Mouse (Mus musculus) olfactory bulb, adult 2 months (tissue): Measurements from ENCODE around the gene Spock1. TPM values are rescaled to one million over a fixed set of nuclear protein-coding genes. Genes with fewer than 3 reads are reported as not detected.

Experiments used
- H3K27ac ChIP-seq: fragments of 200-500 bp; 2 replicates; pipeline ENCODE4 v1.5.1; 2012; ENCODE audit warnings: low read depth, low read length; ENCODE audit not compliant: insufficient read depth
- H3K4me1 ChIP-seq: fragments of 200-500 bp; 2 replicates; pipeline ENCODE4 v1.6.1; 2012; ENCODE audit warnings: low read length; ENCODE audit not compliant: control insufficient read depth, insufficient read depth
- H3K4me3 ChIP-seq: fragments of 200-500 bp; 2 replicates; pipeline ENCODE4 v1.5.1; 2012; ENCODE audit warnings: mild to moderate bottlenecking, low read depth, low read length, moderate library complexity; ENCODE audit not compliant: insufficient read depth
- CTCF ChIP-seq: fragments of 200-500 bp; IDR thresholded peaks from 2 replicates; pipeline ENCODE4 v1.5.1; 2012; ENCODE audit warnings: low read depth, mild to moderate bottlenecking, low read length, moderate library complexity; ENCODE audit not compliant: insufficient read depth
- POLR2A ChIP-seq: fragments of 200-500 bp; IDR thresholded peaks from 2 replicates; pipeline ENCODE4 v1.6.1; 2012; ENCODE audit warnings: mild to moderate bottlenecking, low read depth, low read length, moderate library complexity; ENCODE audit not compliant: insufficient read depth
- WGBS: fragments of 180-500 bp; shearing (Covaris S2); methylation state at CpG from one replicate; pipeline ENCODE4 v1.1.7; 2018; 5-methylcytosine and 5-hydroxymethylcytosine counted together
- polyA plus RNA-seq: library from polyadenylated mRNA; stranded (reverse); fragments of >200 nt; gene quantifications from 2 replicates; pipeline ENCODE4 v1.2.4, GENCODE M21; 2012; ENCODE audit warnings: low replicate concordance; ENCODE audit not compliant: missing spikeins, insufficient read depth, insufficient read length

Spock1 gene
- polyA plus RNA-seq, 1 experiment: not detected

- H3K27ac ChIP-seq: no peak overlapping the region
- TF ChIP-seq POLR2A (no peak), CTCF (no peak)
- H3K4me1 ChIP-seq: peaks cover 3% of the 10 kb centered on the region
- 69% methylated on average over 6 of the region's 6 CpGs for WGBS
- no peak overlapping the region for H3K4me3 ChIP-seq
Measured at GRCm38 (mm10) chr13:57741186-57741585, 166.9 kb downstream of the Spock1 start.

- TF ChIP-seq CTCF (no peak), POLR2A (no peak)
- Histone ChIP-seq H3K4me1 (peaks cover 3% of the 10 kb centered on the region), H3K4me3 (no peak overlapping the region), H3K27ac (no peak overlapping the region)
- 89% methylated on average over 5 of the region's 5 CpGs for WGBS
Measured at GRCm38 (mm10) chr13:57740473-57740872, 167.7 kb downstream of the Spock1 start.

GRCm38 (mm10) chr13:57736060-57736459 lies 172.1 kb downstream of the Spock1 start:
- 82% methylated on average over 7 of the region's 7 CpGs for WGBS
- no peaks in the 10 kb centered on the region for H3K4me1 ChIP-seq
- H3K4me3 ChIP-seq: no peak overlapping the region
- TF ChIP-seq CTCF: no peak
- TF ChIP-seq POLR2A: no peak
- no peak overlapping the region for H3K27ac ChIP-seq

- Histone ChIP-seq H3K4me1 (no peaks in the 10 kb centered on the region), H3K27ac (no peak overlapping the region), H3K4me3 (no peak overlapping the region)
- no peak for TF ChIP-seq CTCF
- no peak for TF ChIP-seq POLR2A
- WGBS: 98% methylated on average over 4 of the region's 4 CpGs
Measured at GRCm38 (mm10) chr13:57734549-57734948, 173.6 kb downstream of the Spock1 start.

- TF ChIP-seq CTCF (no peak), POLR2A (no peak)
- Histone ChIP-seq H3K4me1 (no peaks in the 10 kb centered on the region), H3K27ac (no peak overlapping the region), H3K4me3 (no peak overlapping the region)
- WGBS: 87% methylated on average over 1 of the region's 1 CpGs
Measured at GRCm38 (mm10) chr13:57733521-57733920, 174.6 kb downstream of the Spock1 start.

GRCm38 (mm10) chr13:57732251-57732650 lies 175.9 kb downstream of the Spock1 start:
- Histone ChIP-seq H3K4me1 (no peaks in the 10 kb centered on the region), H3K4me3 (no peak overlapping the region), H3K27ac (no peak overlapping the region)
- 66% methylated on average over 2 of the region's 2 CpGs for WGBS
- TF ChIP-seq POLR2A: no peak
- TF ChIP-seq CTCF: no peak

- H3K27ac ChIP-seq: no peak overlapping the region
- H3K4me3 ChIP-seq: no peak overlapping the region
- H3K4me1 ChIP-seq: no peaks in the 10 kb centered on the region
- TF ChIP-seq POLR2A: no peak
- no peak for TF ChIP-seq CTCF
- 91% methylated on average over 11 of the region's 11 CpGs for WGBS
Measured at GRCm38 (mm10) chr13:57727716-57728115, 180.4 kb downstream of the Spock1 start.

GRCm38 (mm10) chr13:57726654-57727053 lies 181.5 kb downstream of the Spock1 start:
- WGBS: 91% methylated on average over 7 of the region's 7 CpGs
- no peak overlapping the region for H3K27ac ChIP-seq
- H3K4me3 ChIP-seq: no peak overlapping the region
- H3K4me1 ChIP-seq: no peaks in the 10 kb centered on the region
- no peak for TF ChIP-seq CTCF
- TF ChIP-seq POLR2A: no peak

GRCm38 (mm10) chr13:57722329-57722936 lies 185.7 kb downstream of the Spock1 start:
- no peaks in the 10 kb centered on the region for H3K4me1 ChIP-seq
- no peak overlapping the region for H3K4me3 ChIP-seq
- WGBS: 85% methylated on average over 17 of the region's 17 CpGs
- TF ChIP-seq POLR2A (no peak), CTCF (no peak)
- no peak overlapping the region for H3K27ac ChIP-seq
